Mouse (Mus musculus): ENCODE data around the gene Gm10490.

Gene Gm10490

GRCm38 (mm10) chrX:7926266-7926665 lies 16.9 kb downstream of the Gm10490 start:
- DNase-seq (ENCODE audit: low read depth, low spot score) = no peak

GRCm38 (mm10) chrX:7927116-7927515 lies 17.8 kb downstream of the Gm10490 start:
- DNase-seq (ENCODE audit: low read depth, low spot score) = no peak

GRCm38 (mm10) chrX:7928270-7928790 lies 19.0 kb downstream of the Gm10490 start, which contains the start of gene Eras:
Gene Eras (minus strand): TSS chrX:7928607.
- DNase-seq (ENCODE audit: low read depth, low spot score) = no peak

GRCm38 (mm10) chrX:7936874-7937273 lies 27.5 kb downstream of the Gm10490 start:
- no peak for DNase-seq (ENCODE audit: low read depth, low spot score)

- no peak for DNase-seq (ENCODE audit: low read depth, low spot score)
Measured at GRCm38 (mm10) chrX:7937667-7938066, 28.3 kb downstream of the Gm10490 start.

- DNase-seq (ENCODE audit: low read depth, low spot score) = no peak
Measured at GRCm38 (mm10) chrX:7945618-7946017, 36.3 kb downstream of the Gm10490 start.

- DNase-seq (ENCODE audit: low read depth, low spot score) = no peak
Measured at GRCm38 (mm10) chrX:7947108-7947899, 38.0 kb downstream of the Gm10490 start, which contains the start of gene Hdac6. Gene Hdac6 (minus strand): TSS chrX:7947889.

- peak; percentile 80 for DNase-seq (ENCODE audit: low read depth, low spot score)
Measured at GRCm38 (mm10) chrX:7947900-7948492, 38.7 kb downstream of the Gm10490 start.

GRCm38 (mm10) chrX:7950091-7950490 lies 40.7 kb downstream of the Gm10490 start:
- DNase-seq (ENCODE audit: low read depth, low spot score) = no peak

GRCm38 (mm10) chrX:7958868-7959267 lies 49.5 kb downstream of the Gm10490 start:
- DNase-seq (ENCODE audit: low read depth, low spot score) = no peak
